In genomic region chr5:113986182-113986961, GRCm38 (mm10) we compare ENCODE assay signal across 8 mouse cellular contexts. TPM values are rescaled to one million over a fixed set of nuclear protein-coding genes. Genes with fewer than 3 reads are reported as not detected.
DNase-seq lines count a peak whose midpoint lies in the region; ATAC-seq lines count a peak whose summit lies in the region.

No protein-coding gene starts in this region.

- intact Hi-C loops in heart, postnatal 36 days (cut with DNase I), result loop anchor here (1.0 to 2.0 kb wide), 2 partner anchors 11 to 30 kb away; no protein-coding TSS in a partner anchor

- H3K4me1 ChIP-seq in hindbrain, embryonic 10.5 days (replicated peaks), result peaks cover 53% of the 10 kb centered on the region
- H3K4me1 ChIP-seq in hindbrain, embryonic 12.5 days, result peaks cover 31% of the 10 kb centered on the region
- H3K4me1 ChIP-seq in embryonic facial prominence, embryonic 14.5 days (ENCODE audit: control insufficient read depth, insufficient read depth, low read length), result peaks cover 5% of the 10 kb centered on the region; the same call in 1 of the 2 replicates
- H3K4me1 ChIP-seq in liver, embryonic 11.5 days (replicated peaks; ENCODE audit: control insufficient read depth, insufficient read depth, low read length), result peaks cover 73% of the 10 kb centered on the region
- H3K4me1 ChIP-seq in stomach, embryonic 15.5 days, result peaks cover 21% of the 10 kb centered on the region

- H3K36me3 ChIP-seq in hindbrain, embryonic 10.5 days, result peaks cover 53% of the 10 kb centered on the region
- H3K36me3 ChIP-seq in hindbrain, embryonic 12.5 days, result peaks cover 16% of the 10 kb centered on the region
- peaks cover 16% of the 10 kb centered on the region; the same call in 1 of the 2 replicates for H3K36me3 ChIP-seq in embryonic facial prominence, embryonic 14.5 days (ENCODE audit: control insufficient read depth, insufficient read depth, low read length)
- H3K36me3 ChIP-seq in liver, embryonic 11.5 days (ENCODE audit: control insufficient read depth, insufficient read depth, low read length), result no peaks in the 10 kb centered on the region
- peaks cover 3% of the 10 kb centered on the region; the same call in 1 of the 2 replicates for H3K36me3 ChIP-seq in stomach, embryonic 15.5 days

- no peaks in the 10 kb centered on the region for H3K9me3 ChIP-seq in hindbrain, embryonic 10.5 days
- no peaks in the 10 kb centered on the region for H3K9me3 ChIP-seq in hindbrain, embryonic 12.5 days (replicated peaks)
- no peaks in the 10 kb centered on the region for H3K9me3 ChIP-seq in embryonic facial prominence, embryonic 14.5 days (ENCODE audit: control insufficient read depth, low read length)
- no peaks in the 10 kb centered on the region for H3K9me3 ChIP-seq in liver, embryonic 11.5 days (ENCODE audit: control insufficient read depth, low read length)
- H3K9me3 ChIP-seq in stomach, embryonic 15.5 days, result no peaks in the 10 kb centered on the region

- 49% methylated on average over 9 of the region's 9 CpGs for WGBS in hindbrain, embryonic 10.5 days
- WGBS in hindbrain, embryonic 12.5 days, result 56% methylated on average over 9 of the region's 9 CpGs
- WGBS in embryonic facial prominence, embryonic 14.5 days, result 28% methylated on average over 7 of the region's 9 CpGs
- WGBS in liver, embryonic 11.5 days, result 40% methylated on average over 9 of the region's 9 CpGs
- WGBS in stomach, embryonic 15.5 days, result 37% methylated on average over 9 of the region's 9 CpGs

- H3K4me3 ChIP-seq in hindbrain, embryonic 10.5 days, result no peak overlapping the region
- no peak overlapping the region for H3K4me3 ChIP-seq in hindbrain, embryonic 12.5 days
- no peak overlapping the region for H3K4me3 ChIP-seq in embryonic facial prominence, embryonic 14.5 days (ENCODE audit: low read depth, low read length)
- no peak overlapping the region for H3K4me3 ChIP-seq in liver, embryonic 11.5 days (ENCODE audit: low read depth, low read length)
- no peak overlapping the region for H3K4me3 ChIP-seq in stomach, embryonic 15.5 days (replicated peaks)

- no peak for DNase-seq in hindbrain, embryonic 10.5 days (ENCODE audit: low spot score)
- peak; percentile 42 for DNase-seq in embryonic facial prominence, embryonic 14.5 days (ENCODE audit: low spot score)
- DNase-seq in heart, postnatal 36 days, result peak; percentile 75
- DNase-seq in liver, embryonic 11.5 days (ENCODE audit: low spot score), result peak; percentile 53
- no peak for DNase-seq in cerebellum, adult 9-11 months
- no peak for DNase-seq in urinary bladder, postnatal 10 days (ENCODE audit: low spot score)

- no peaks in the 10 kb centered on the region for H3K27me3 ChIP-seq in hindbrain, embryonic 10.5 days (ENCODE audit: insufficient read depth, poor library complexity, severe bottlenecking)
- no peaks in the 10 kb centered on the region for H3K27me3 ChIP-seq in hindbrain, embryonic 12.5 days
- H3K27me3 ChIP-seq in embryonic facial prominence, embryonic 14.5 days (replicated peaks; ENCODE audit: control insufficient read depth, insufficient read depth, low read length), result no peaks in the 10 kb centered on the region
- no peaks in the 10 kb centered on the region for H3K27me3 ChIP-seq in liver, embryonic 11.5 days (replicated peaks; ENCODE audit: control insufficient read depth, insufficient read depth, low read length)
- H3K27me3 ChIP-seq in stomach, embryonic 15.5 days (replicated peaks), result no peaks in the 10 kb centered on the region

- H3K4me2 ChIP-seq in hindbrain, embryonic 12.5 days (replicated peaks), result no peak overlapping the region
- H3K4me2 ChIP-seq in embryonic facial prominence, embryonic 14.5 days (ENCODE audit: low read depth, low read length), result no peak overlapping the region
- peak overlapping the region; percentile 32 for H3K4me2 ChIP-seq in liver, embryonic 11.5 days
- H3K4me2 ChIP-seq in stomach, embryonic 15.5 days, result no peak overlapping the region

- ATAC-seq in hindbrain, embryonic 12.5 days (ENCODE audit: low FRiP score), result no peak
- ATAC-seq in embryonic facial prominence, embryonic 14.5 days (ENCODE audit: low read depth), result no peak
- no peak for ATAC-seq in liver, embryonic 11.5 days (replicated peaks; ENCODE audit: low FRiP score)
- ATAC-seq in stomach, embryonic 15.5 days (ENCODE audit: insufficient read depth, low FRiP score, low read depth), result no peak

- H3K27ac ChIP-seq in hindbrain, embryonic 10.5 days, result peak overlapping the region; percentile 56
- H3K27ac ChIP-seq in hindbrain, embryonic 12.5 days, result no peak overlapping the region
- peak overlapping the region; percentile 52 for H3K27ac ChIP-seq in embryonic facial prominence, embryonic 14.5 days (replicated peaks; ENCODE audit: low read depth, low read length)
- peak overlapping the region; percentile 68 for H3K27ac ChIP-seq in liver, embryonic 11.5 days (ENCODE audit: low read depth, low read length)
- H3K27ac ChIP-seq in stomach, embryonic 15.5 days, result peak overlapping the region; percentile 26; the same call in 1 of the 2 replicates

- H3K9ac ChIP-seq in hindbrain, embryonic 12.5 days, result no peak overlapping the region
- H3K9ac ChIP-seq in embryonic facial prominence, embryonic 14.5 days (ENCODE audit: low read depth, low read length), result no peak overlapping the region
- peak overlapping the region; percentile 13; the same call in 1 of the 2 replicates for H3K9ac ChIP-seq in liver, embryonic 11.5 days (ENCODE audit: low read depth, low read length)
- no peak overlapping the region for H3K9ac ChIP-seq in stomach, embryonic 15.5 days

RNA-seq across cellular contexts. Expression of gene Ssh1, which starts 7.3 kb away (rescaled TPM):
- 14.8 and 16.9 TPM in 2 replicates for polyA plus RNA-seq in hindbrain, embryonic 10.5 days (2016; fragmentation: Nextera tagmentation; extraction: Ambion mirVana)
- polyA plus RNA-seq in hindbrain, embryonic 12.5 days (2016; fragmentation: Nextera tagmentation; extraction: Ambion mirVana), result 22.4 and 27.9 TPM in 2 replicates
- 16.5 and 17.1 TPM in 2 replicates for polyA plus RNA-seq in embryonic facial prominence, embryonic 14.5 days (2014; fragmentation: Nextera tagmentation; extraction: Ambion mirVana)
- total RNA-seq in heart, postnatal 36 days (2021), result 10 to 100 TPM; 14.7 to 15.7 TPM
- polyA plus RNA-seq in liver, embryonic 11.5 days (2014; fragmentation: Nextera tagmentation; extraction: Ambion mirVana), result 16.2 and 17.8 TPM in 2 replicates
- polyA plus RNA-seq in stomach, embryonic 15.5 days (2015; fragmentation: Nextera tagmentation; extraction: Ambion mirVana), result 13.3 and 13.7 TPM in 2 replicates

RNA-seq across cellular contexts. Expression of gene Dao, which starts 17.1 kb away (rescaled TPM):
- polyA plus RNA-seq in hindbrain, embryonic 10.5 days (2016; fragmentation: Nextera tagmentation; extraction: Ambion mirVana), result not detected in 2 replicates
- polyA plus RNA-seq in hindbrain, embryonic 12.5 days (2016; fragmentation: Nextera tagmentation; extraction: Ambion mirVana), result not detected in 2 replicates
- polyA plus RNA-seq in embryonic facial prominence, embryonic 14.5 days (2014; fragmentation: Nextera tagmentation; extraction: Ambion mirVana), result not detected in 2 replicates
- total RNA-seq in heart, postnatal 36 days (2021), result not detected
- polyA plus RNA-seq in liver, embryonic 11.5 days (2014; fragmentation: Nextera tagmentation; extraction: Ambion mirVana), result 0.23 TPM in 1 of 2 replicates, not detected in the other
- 3.4 and 5.0 TPM in 2 replicates for polyA plus RNA-seq in stomach, embryonic 15.5 days (2015; fragmentation: Nextera tagmentation; extraction: Ambion mirVana)

Comparison
In these comparisons a context has a peak if more than half of its experiments do, and no peak if none do; other contexts are left out.
1. DNase-seq: peak in embryonic facial prominence, embryonic 14.5 days (single experiment), heart, postnatal 36 days (2 of 2) and liver, embryonic 11.5 days (single experiment); none in hindbrain, embryonic 10.5 days (single experiment), cerebellum, adult 9-11 months (single experiment) and urinary bladder, postnatal 10 days (single experiment).